Mouse (Mus musculus) kidney, embryonic 14.5 days (tissue): ENCODE results near the gene Them5. TPM values are rescaled to one million over a fixed set of nuclear protein-coding genes. Genes with fewer than 3 reads are reported as not detected.

Experiments used
- ATAC-seq: fragments of 200-750 bp; cut with Nextera tagmentation; 2 replicates; pipeline ENCODE4 v1.8.0; 2017; ENCODE audit warnings: moderate number of reproducible peaks, mild to moderate bottlenecking, moderate TSS enrichment, moderate library complexity; ENCODE audit not compliant: low FRiP score, low TSS enrichment
- H3K27ac ChIP-seq: fragments of 300-500 bp; sonication (generic); 2 replicates; pipeline ENCODE4 v1.5.1; 2014; ENCODE audit warnings: low read depth, mild to moderate bottlenecking, low read length, moderate library complexity, mixed read lengths
- H3K27me3 ChIP-seq: fragments of 300-500 bp; sonication (generic); 2 replicates; pipeline ENCODE4 v1.6.1; 2014; ENCODE audit warnings: mild to moderate bottlenecking, low read length; ENCODE audit not compliant: control insufficient read depth, insufficient read depth
- H3K36me3 ChIP-seq: fragments of 300-500 bp; sonication (generic); 2 replicates; pipeline ENCODE4 v1.6.1; 2014; ENCODE audit warnings: low read length, mixed read lengths; ENCODE audit not compliant: control insufficient read depth, insufficient read depth
- H3K4me1 ChIP-seq: fragments of 300-500 bp; sonication (generic); 2 replicates; pipeline ENCODE4 v1.6.1; 2014; ENCODE audit warnings: low read length, mixed read lengths; ENCODE audit not compliant: control insufficient read depth, insufficient read depth
- H3K4me2 ChIP-seq: fragments of 300-500 bp; sonication (generic); replicated peaks from 2 replicates; pipeline ENCODE4 v1.6.1; 2014; ENCODE audit warnings: low read depth, mild to moderate bottlenecking, low read length
- H3K4me3 ChIP-seq: fragments of 300-500 bp; sonication (generic); 2 replicates; pipeline ENCODE4 v1.5.1; 2014; ENCODE audit warnings: mild to moderate bottlenecking, low read length
- H3K9ac ChIP-seq: fragments of 300-500 bp; sonication (generic); 2 replicates; pipeline ENCODE4 v1.6.1; 2014; ENCODE audit warnings: low read depth, mild to moderate bottlenecking, low read length, moderate library complexity
- H3K9me3 ChIP-seq: fragments of 300-500 bp; sonication (generic); 2 replicates; pipeline ENCODE4 v1.6.1; 2016; ENCODE audit warnings: low read length; ENCODE audit not compliant: control insufficient read depth
- WGBS: fragments of 180-500 bp; shearing (Covaris S2); extraction: QIAGEN DNeasy Blood & Tissue Kit; methylation state at CpG from one replicate; pipeline ENCODE4 v1.1.7; 2014; 5-methylcytosine and 5-hydroxymethylcytosine counted together
- polyA plus RNA-seq: library from polyadenylated mRNA; unstranded; fragments of >200 nt; fragmentation: Nextera tagmentation; extraction: Ambion mirVana; gene quantifications from 2 replicates; pipeline ENCODE4 v1.2.1, GENCODE M21; 2014

The Them5 gene
- polyA plus RNA-seq, 1 experiment from 2014 or later, result not detected

GRCm38 (mm10) chr3:94388047-94388446, 46.1 kb downstream of the Them5 start:
- WGBS, result 73% methylated on average over 4 of the region's 5 CpGs

GRCm38 (mm10) chr3:94389420-94389819, 47.5 kb downstream of the Them5 start:
- 96% methylated on average over 16 of the region's 16 CpGs for WGBS
- H3K9ac ChIP-seq, result no peak overlapping the region
- H3K4me3 ChIP-seq, result no peak overlapping the region
- no peaks in the 10 kb centered on the region for H3K9me3 ChIP-seq
- no peaks in the 10 kb centered on the region for H3K4me1 ChIP-seq
- no peak for ATAC-seq
- no peak overlapping the region for H3K4me2 ChIP-seq
- no peak overlapping the region for H3K27ac ChIP-seq
- no peaks in the 10 kb centered on the region; the same call in 1 of the 2 replicates for H3K27me3 ChIP-seq
- H3K36me3 ChIP-seq, result no peaks in the 10 kb centered on the region

More at GRCm38 (mm10) chr3:94388047-94388446, 46.1 kb downstream of the Them5 start:
- H3K4me2 ChIP-seq, result no peak overlapping the region
- no peaks in the 10 kb centered on the region; the same call in 1 of the 2 replicates for H3K27me3 ChIP-seq
- H3K4me3 ChIP-seq, result no peak overlapping the region
- ATAC-seq, result no peak
- no peaks in the 10 kb centered on the region for H3K4me1 ChIP-seq
- H3K9ac ChIP-seq, result no peak overlapping the region
- no peaks in the 10 kb centered on the region for H3K9me3 ChIP-seq
- no peaks in the 10 kb centered on the region for H3K36me3 ChIP-seq
- no peak overlapping the region for H3K27ac ChIP-seq

GRCm38 (mm10) chr3:94391001-94391400, 49.1 kb downstream of the Them5 start:
- Histone ChIP-seq H3K9me3 (no peaks in the 10 kb centered on the region), H3K4me3 (no peak overlapping the region), H3K4me1 (no peaks in the 10 kb centered on the region), H3K4me2 (no peak overlapping the region), H3K27ac (no peak overlapping the region), H3K36me3 (no peaks in the 10 kb centered on the region), H3K9ac (no peak overlapping the region), H3K27me3 (no peaks in the 10 kb centered on the region; the same call in 1 of the 2 replicates)
- WGBS, result 82% methylated on average over 5 of the region's 5 CpGs
- ATAC-seq, result no peak

- 82% methylated on average over 2 of the region's 2 CpGs for WGBS
Observed at GRCm38 (mm10) chr3:94392128-94392527, 50.2 kb downstream of the Them5 start.

GRCm38 (mm10) chr3:94393049-94393448, 51.1 kb downstream of the Them5 start:
- Histone ChIP-seq H3K4me2 (no peak overlapping the region), H3K36me3 (no peaks in the 10 kb centered on the region), H3K4me3 (no peak overlapping the region), H3K27ac (no peak overlapping the region), H3K4me1 (no peaks in the 10 kb centered on the region), H3K9me3 (no peaks in the 10 kb centered on the region), H3K27me3 (no peaks in the 10 kb centered on the region; the same call in 1 of the 2 replicates), H3K9ac (no peak overlapping the region)
- ATAC-seq, result no peak
- WGBS, result 78% methylated on average over 4 of the region's 4 CpGs

More at GRCm38 (mm10) chr3:94392128-94392527, 50.2 kb downstream of the Them5 start:
- no peak for ATAC-seq
- Histone ChIP-seq H3K4me1 (no peaks in the 10 kb centered on the region), H3K9ac (no peak overlapping the region), H3K4me2 (no peak overlapping the region), H3K9me3 (no peaks in the 10 kb centered on the region), H3K27ac (no peak overlapping the region), H3K4me3 (no peak overlapping the region), H3K27me3 (no peaks in the 10 kb centered on the region; the same call in 1 of the 2 replicates), H3K36me3 (no peaks in the 10 kb centered on the region)

GRCm38 (mm10) chr3:94396336-94396735, 54.4 kb downstream of the Them5 start:
- no peak overlapping the region for H3K4me3 ChIP-seq
- no peak overlapping the region for H3K9ac ChIP-seq
- H3K27ac ChIP-seq, result no peak overlapping the region
- H3K4me1 ChIP-seq, result no peaks in the 10 kb centered on the region
- peaks cover 13% of the 10 kb centered on the region for H3K27me3 ChIP-seq
- H3K4me2 ChIP-seq, result no peak overlapping the region
- ATAC-seq, result no peak
- no peaks in the 10 kb centered on the region for H3K36me3 ChIP-seq
- 62% methylated on average over 1 of the region's 1 CpGs for WGBS
- H3K9me3 ChIP-seq, result no peaks in the 10 kb centered on the region

GRCm38 (mm10) chr3:94396851-94397250, 55.0 kb downstream of the Them5 start:
- H3K9me3 ChIP-seq, result no peaks in the 10 kb centered on the region
- peaks cover 13% of the 10 kb centered on the region for H3K27me3 ChIP-seq
- no peak overlapping the region for H3K27ac ChIP-seq
- no peak overlapping the region for H3K4me2 ChIP-seq
- no peak overlapping the region for H3K9ac ChIP-seq
- H3K36me3 ChIP-seq, result no peaks in the 10 kb centered on the region
- H3K4me3 ChIP-seq, result no peak overlapping the region
- WGBS, result 78% methylated on average over 4 of the region's 4 CpGs
- no peak for ATAC-seq
- no peaks in the 10 kb centered on the region for H3K4me1 ChIP-seq

Other genes starting within 250 kb of the Them5 start
- not detected in 2 replicates for gene Gm10696, start 163.9 kb upstream of the Them5 start, polyA plus RNA-seq
- gene Gm5286, start 145.4 kb upstream of the Them5 start, polyA plus RNA-seq, result not detected in 2 replicates
- gene Gm4778, start 78.1 kb upstream of the Them5 start, polyA plus RNA-seq, result not detected in 2 replicates
- gene Them4, start 32.0 kb upstream of the Them5 start, polyA plus RNA-seq, result 10.2 and 12.0 TPM in 2 replicates
- 1.0 and 1.5 TPM in 2 replicates for gene C2cd4d, start 20.3 kb downstream of the Them5 start, polyA plus RNA-seq
- gene Rorc, start 30.7 kb downstream of the Them5 start, polyA plus RNA-seq, result 3.4 and 6.1 TPM in 2 replicates
- gene Lingo4, start 56.4 kb downstream of the Them5 start, polyA plus RNA-seq, result 0.17 and 0.24 TPM in 2 replicates
- gene Tdrkh, start 71.2 kb downstream of the Them5 start, polyA plus RNA-seq, result 13.1 and 13.3 TPM in 2 replicates
- 71.3 and 73.7 TPM in 2 replicates for gene Mrpl9, start 101.2 kb downstream of the Them5 start, polyA plus RNA-seq
- gene Oaz3, start 101.8 kb downstream of the Them5 start, polyA plus RNA-seq, result 0.28 and 0.40 TPM in 2 replicates
- gene Celf3, start 136.2 kb downstream of the Them5 start, polyA plus RNA-seq, result 0.34 and 0.53 TPM in 2 replicates
- 0.91 and 1.7 TPM in 2 replicates for gene Riiad1, start 138.2 kb downstream of the Them5 start, polyA plus RNA-seq
- gene Snx27, start 240.6 kb downstream of the Them5 start, polyA plus RNA-seq, result 31.8 and 38.7 TPM in 2 replicates